Mouse (Mus musculus): ENCODE data around the gene Dph7. TPM values are rescaled to one million over a fixed set of nuclear protein-coding genes. Genes with fewer than 3 reads are reported as not detected.

Dph7 gene
- polyA plus RNA-seq, 1 experiment from 2014 or later = 7.2 TPM

Small RNA genes within 50 kb of the gene (microRNA-seq; reads per million reads assigned to microRNA genes)
- gene Gm22875 = not detected

Other genes with a start within 250 kb of the Dph7 start
- 0.01 and 0.06 TPM in 2 replicates for gene Cacna1b, start 199.2 kb upstream of the Dph7 start, polyA plus RNA-seq (2015; fragmentation: Nextera tagmentation; extraction: Ambion mirVana)
- 13.4 and 14.2 TPM in 2 replicates for gene Ehmt1, start 42.8 kb upstream of the Dph7 start, polyA plus RNA-seq (2015; fragmentation: Nextera tagmentation; extraction: Ambion mirVana)
- gene Arrdc1, start 27.1 kb upstream of the Dph7 start, polyA plus RNA-seq (2015; fragmentation: Nextera tagmentation; extraction: Ambion mirVana) = 16.0 and 16.1 TPM in 2 replicates
- gene Zmynd19, start 12.6 kb upstream of the Dph7 start, polyA plus RNA-seq (2015; fragmentation: Nextera tagmentation; extraction: Ambion mirVana) = 1.5 and 1.7 TPM in 2 replicates
- gene Mrpl41, start 12.7 kb downstream of the Dph7 start, polyA plus RNA-seq (2015; fragmentation: Nextera tagmentation; extraction: Ambion mirVana) = 56.6 and 58.8 TPM in 2 replicates
- 12.9 and 13.7 TPM in 2 replicates for gene Pnpla7, start 13.6 kb downstream of the Dph7 start, polyA plus RNA-seq (2015; fragmentation: Nextera tagmentation; extraction: Ambion mirVana)
- gene Nsmf, start 92.0 kb downstream of the Dph7 start, polyA plus RNA-seq (2015; fragmentation: Nextera tagmentation; extraction: Ambion mirVana) = 9.5 and 10.8 TPM in 2 replicates
- gene Entpd8, start 117.9 kb downstream of the Dph7 start, polyA plus RNA-seq (2015; fragmentation: Nextera tagmentation; extraction: Ambion mirVana) = 5.3 and 8.0 TPM in 2 replicates
- gene Noxa1, start 132.7 kb downstream of the Dph7 start, polyA plus RNA-seq (2015; fragmentation: Nextera tagmentation; extraction: Ambion mirVana) = 0.82 and 0.85 TPM in 2 replicates
- gene Nrarp, start 218.4 kb downstream of the Dph7 start, polyA plus RNA-seq (2015; fragmentation: Nextera tagmentation; extraction: Ambion mirVana) = 1.1 and 1.3 TPM in 2 replicates
- 6.5 and 6.6 TPM in 2 replicates for gene Tor4a, start 234.5 kb downstream of the Dph7 start, polyA plus RNA-seq (2015; fragmentation: Nextera tagmentation; extraction: Ambion mirVana)
- gene Nelfb, start 249.1 kb downstream of the Dph7 start, polyA plus RNA-seq (2015; fragmentation: Nextera tagmentation; extraction: Ambion mirVana) = 33.9 and 34.9 TPM in 2 replicates